Mouse (Mus musculus): ENCODE measurements at regions not wholly inside any gene's neighbourhood (a gene's known extent, or its start where the extent isn't known, plus 50 kb on each side); places are given as distances from the start of the nearest gene placed in this dataset.
A peak's percentile ranks its signal among the peaks of the same experiment; 100 is the strongest.
"Not testable (repeated sequence)": the region's sequence is repeated elsewhere in the genome, so short reads cannot be mapped to it uniquely, and the experiment has no call there.

GRCm38 (mm10) chr10:110840864-110841263 is 78.7 kb upstream of the Csrp2 start:
- 0 out of 2 replicates have a peak, but pooled peaks have one; percentile 50 for ATAC-seq (ENCODE audit: low TSS enrichment)

- ATAC-seq (ENCODE audit: low TSS enrichment) = no peak
Observed at GRCm38 (mm10) chr10:110841670-110842069, 77.9 kb upstream of the Csrp2 start.

- not testable (repeated sequence) for ATAC-seq (ENCODE audit: low TSS enrichment)
Observed at GRCm38 (mm10) chr10:110854663-110855163, 64.9 kb upstream of the Csrp2 start.

- not testable (repeated sequence) for ATAC-seq (ENCODE audit: low TSS enrichment)
Observed at GRCm38 (mm10) chr10:110855645-110856383, 63.8 kb upstream of the Csrp2 start.

GRCm38 (mm10) chr10:110857320-110858097 is 62.1 kb upstream of the Csrp2 start:
- ATAC-seq (ENCODE audit: low TSS enrichment) = no peak

- ATAC-seq (ENCODE audit: low TSS enrichment) = no peak
Observed at GRCm38 (mm10) chr10:110858098-110858360, 61.6 kb upstream of the Csrp2 start.

GRCm38 (mm10) chr10:110858407-110858920 is 61.1 kb upstream of the Csrp2 start:
- no peak for ATAC-seq (ENCODE audit: low TSS enrichment)

- ATAC-seq (ENCODE audit: low TSS enrichment) = no peak
Observed at GRCm38 (mm10) chr10:110859307-110859706, 60.3 kb upstream of the Csrp2 start.

Measured in frontal cortex, adult (tissue).